Mouse (Mus musculus): ENCODE results near the gene Tgfbr3.
"Not testable (repeated sequence)": the region's sequence is repeated elsewhere in the genome, so short reads cannot be mapped to it uniquely, and the experiment has no call there.

The Tgfbr3 gene

DNA sequence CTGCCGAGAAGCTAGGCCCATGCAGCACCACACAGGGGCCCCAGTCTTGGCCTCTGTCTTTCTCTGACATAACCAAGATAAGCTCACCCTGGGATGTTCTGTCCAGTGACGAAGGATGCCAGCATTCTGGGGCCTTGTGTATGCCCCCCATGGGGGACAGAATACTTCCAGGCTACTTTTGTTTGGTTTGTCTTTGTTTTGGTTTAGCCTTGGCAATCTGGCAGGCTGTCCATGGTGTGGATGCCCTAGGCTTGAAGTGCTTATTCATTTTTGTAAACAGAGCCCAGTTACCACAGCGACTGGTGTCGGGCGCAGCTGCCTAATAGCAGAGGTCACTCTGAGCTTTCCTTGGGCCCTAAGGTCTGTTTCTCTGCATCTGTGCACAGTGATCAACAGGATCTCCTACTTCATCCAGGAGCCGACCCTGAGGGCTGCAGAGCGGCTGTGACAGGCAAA is 51.4 kb downstream of the Tgfbr3 start:
- peak; percentile 30 for DNase-seq

DNA sequence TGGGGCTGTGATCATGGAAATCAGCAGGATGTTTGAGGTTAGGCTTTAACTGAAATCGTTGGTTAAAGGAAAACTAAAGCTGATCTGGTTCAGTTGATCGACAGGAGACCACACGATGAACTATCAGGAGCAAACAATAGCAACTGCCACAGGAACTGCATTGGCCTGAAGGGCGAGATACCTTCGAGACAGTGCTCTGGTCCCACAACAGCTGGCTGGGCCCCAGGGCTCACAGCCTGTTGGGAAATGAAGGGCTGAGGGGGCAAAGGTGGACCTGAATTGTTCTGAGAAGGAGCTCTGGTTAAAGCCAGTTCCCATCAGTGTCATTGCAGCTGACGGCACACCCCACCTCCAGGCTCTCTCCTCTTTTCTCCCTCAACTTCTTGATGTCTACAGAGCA is 52.5 kb downstream of the Tgfbr3 start:
- no peak for DNase-seq

DNA sequence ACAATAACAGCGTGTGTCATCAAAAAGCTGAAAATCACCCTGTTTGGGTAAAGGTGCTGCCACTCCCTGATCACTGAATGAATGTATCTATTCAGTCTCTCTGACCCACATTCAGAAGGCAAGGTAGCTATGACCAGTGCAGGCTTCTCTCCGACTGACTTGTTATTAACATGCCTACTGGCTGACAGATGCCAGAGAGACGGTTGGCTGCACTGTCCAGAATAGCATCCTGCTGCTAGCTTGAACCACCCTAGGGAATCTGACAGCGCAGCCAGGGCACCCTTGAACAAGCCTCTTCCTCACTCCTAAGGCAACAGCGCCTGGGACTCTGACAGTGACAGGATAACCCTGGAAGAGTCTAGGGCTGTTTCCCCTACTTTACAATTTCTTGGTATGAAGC is 53.4 kb downstream of the Tgfbr3 start:
- peak; percentile 43 for DNase-seq

DNA sequence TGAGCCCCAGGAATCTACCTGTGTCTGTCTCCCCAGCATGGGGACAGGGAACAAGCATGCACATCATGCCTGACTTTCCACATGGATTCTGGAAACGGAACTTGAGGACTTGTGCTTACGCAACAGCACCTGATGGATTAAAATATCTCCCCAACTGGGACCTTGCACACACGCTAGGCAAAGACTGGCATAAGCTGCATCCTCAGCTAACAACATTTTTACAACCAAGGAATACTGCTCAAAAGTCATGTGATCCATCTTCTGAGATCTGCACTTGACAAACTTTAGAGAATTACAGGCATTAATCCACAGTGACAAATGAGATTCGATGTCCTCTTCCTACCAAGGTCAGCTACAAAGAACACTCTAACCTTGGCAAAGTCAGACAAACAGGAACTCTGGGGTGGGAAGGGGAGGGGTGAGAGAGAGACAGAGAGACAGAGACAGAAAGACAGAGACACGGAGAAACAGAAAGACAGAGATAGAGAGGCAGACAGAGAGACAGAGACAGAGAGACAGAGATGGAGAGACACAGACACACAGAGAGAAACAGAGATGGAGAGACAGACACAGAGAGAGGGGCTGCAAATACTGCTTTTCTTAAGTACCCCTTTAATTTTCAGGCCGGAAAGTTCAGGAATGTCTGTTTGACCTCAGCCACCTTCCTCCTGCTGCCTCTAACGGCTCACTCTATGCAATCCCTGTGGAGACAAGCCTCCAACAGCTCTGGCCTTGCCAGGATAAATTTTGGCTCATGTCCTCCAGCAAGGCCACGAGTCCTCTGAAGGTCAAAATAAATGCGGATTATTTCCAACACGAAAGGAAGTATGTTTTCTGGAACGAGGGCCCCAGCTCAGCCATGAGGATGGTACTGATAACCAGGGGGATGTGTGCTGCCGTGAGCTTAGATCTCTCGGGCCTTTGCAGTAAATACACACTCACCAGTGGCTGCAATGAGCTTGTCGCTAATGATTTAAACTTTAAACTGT is 55.8 kb downstream of the Tgfbr3 start:
- no peak for DNase-seq

DNA sequence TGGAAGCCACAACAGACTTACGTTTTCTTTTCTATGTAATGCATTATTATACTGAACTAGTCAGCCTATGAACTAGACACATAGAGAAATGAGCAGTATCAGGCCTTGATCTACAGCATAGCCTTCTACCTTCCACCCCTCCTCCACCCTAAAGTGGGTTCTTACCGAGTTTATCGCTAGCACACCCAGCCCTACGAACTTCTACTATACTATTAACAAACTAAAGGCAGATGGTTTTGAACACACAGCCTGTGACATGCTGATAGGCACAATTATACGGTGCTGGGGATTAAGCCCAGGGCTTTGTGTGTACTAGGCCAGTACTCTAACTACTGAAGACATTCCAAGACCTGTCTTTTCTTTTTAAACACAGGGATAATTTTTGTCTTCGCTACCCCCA is 59.2 kb downstream of the Tgfbr3 start:
- no peak for DNase-seq

DNA sequence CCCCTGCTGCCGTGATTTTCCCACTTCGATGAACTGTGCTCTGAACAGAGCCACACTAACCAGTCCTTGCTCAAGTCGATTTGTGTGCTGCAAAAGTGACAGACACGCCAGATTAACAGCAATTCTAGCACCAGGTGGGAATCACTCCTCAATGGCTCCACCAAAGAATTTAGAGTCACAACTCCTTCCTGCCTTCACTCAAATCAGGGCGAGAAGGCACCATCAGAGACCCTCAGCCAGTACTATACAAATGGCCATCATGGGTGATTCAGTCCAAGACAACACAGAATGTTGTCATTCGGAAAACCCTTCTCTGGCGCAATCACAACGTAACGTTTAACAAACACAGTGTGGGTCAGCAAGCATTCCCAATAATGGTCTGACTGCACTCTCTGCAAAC is 60.4 kb downstream of the Tgfbr3 start:
- DNase-seq: no peak

DNA sequence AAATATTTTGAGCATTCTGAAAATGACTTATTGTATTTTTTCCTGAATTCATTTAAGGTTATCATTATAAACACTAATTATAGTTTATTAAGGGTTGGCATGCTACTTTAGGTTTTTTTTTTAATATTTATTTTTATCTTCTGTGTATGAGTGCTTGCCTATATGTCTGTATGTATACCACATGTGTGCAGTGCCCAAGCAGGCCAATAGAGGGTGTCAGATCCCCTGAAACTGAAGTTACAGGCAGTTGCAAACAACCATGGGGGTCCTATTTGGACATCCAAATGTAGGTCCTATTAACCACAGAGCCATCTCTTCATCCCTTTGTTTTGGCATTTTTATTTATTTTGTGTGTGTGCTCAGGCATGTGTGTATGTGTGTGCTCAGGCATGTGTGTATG is 61.8 kb downstream of the Tgfbr3 start:
- DNase-seq: no peak

DNA sequence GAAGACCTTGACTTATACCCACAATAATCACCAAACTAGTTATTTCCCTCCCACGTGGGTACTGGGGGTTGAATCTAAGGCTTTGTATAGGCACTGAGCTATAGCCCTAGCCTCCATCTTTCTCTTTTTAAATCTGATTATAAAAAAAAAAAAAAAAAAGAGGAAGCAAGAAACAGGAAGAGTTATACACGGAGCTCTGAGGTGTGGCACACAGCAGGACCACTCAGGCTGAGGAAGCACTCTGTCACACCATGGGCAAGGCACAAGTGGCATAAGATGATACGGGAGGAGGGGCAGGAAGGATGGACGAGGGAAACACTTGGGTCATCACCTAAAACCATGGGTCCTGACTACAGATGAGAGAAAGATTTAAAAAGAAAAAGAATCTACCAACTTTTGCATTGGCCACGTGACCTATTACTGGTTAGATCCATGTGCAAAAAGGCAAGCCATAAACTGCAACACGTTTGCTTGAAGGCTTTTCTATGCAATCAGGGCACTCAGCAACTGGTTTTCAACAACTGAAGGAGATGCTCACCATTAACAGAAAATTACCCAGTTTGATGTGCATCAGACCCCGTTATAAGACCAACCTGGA is 64.5 kb downstream of the Tgfbr3 start:
- DNase-seq: no peak

DNA sequence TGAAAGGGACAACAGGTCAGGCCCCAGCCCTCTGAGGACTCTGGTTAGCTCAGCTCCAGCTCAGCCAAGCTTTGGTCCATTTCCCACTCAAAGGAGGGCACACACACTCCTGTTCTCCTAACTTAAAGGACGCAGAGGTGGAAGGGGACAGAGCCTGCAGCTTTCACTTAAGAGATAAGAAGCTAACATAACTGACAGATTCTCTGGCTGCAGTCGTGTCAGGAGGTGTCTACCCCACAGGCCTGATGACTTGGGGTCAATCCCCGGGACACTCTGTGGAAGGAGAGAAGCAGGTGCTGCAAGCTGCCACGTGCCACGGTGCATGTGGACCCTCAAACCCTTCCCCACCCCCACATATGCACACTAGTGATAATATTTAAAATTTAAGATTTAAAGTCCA is 65.3 kb downstream of the Tgfbr3 start:
- no peak for DNase-seq

DNA sequence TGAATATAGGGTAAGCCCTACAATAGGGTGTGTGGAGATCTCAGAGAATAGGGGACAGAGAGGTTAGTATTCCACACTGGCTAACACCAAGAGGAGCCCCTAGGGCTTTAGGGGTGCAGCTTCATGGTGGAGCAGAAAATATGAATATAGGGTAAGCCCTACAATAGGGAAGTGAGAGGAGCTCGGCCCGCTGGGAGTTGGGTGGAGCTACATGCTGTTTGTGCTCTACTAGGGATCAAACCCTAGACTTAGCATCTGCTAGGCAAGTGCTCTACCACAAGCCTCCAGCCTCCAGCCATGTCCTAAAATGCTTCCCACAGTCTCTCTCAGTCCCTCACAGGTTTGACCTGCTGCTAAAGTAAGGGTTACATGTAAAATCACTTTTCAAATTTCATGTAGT is 65.9 kb downstream of the Tgfbr3 start:
- DNase-seq: not testable (repeated sequence)

DNA sequence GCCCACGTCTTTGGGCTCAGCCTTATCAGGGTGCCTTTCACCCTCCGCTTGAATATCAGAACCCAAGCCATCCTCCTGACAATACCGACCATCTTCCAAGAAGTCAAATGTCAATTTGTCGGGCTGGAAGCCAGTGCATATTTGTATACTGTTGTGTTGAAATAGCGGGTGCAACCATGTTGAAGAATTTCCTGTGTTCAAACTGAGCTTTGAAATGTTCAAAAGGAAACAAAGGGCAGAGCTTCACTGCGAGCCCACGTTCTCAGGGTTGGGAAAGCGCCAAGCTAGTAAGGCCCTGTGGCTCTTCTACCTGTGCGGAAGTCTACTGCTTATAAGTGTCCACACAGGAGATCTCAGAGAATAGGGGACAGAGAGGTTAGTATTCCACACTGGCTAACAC is 66.4 kb downstream of the Tgfbr3 start:
- DNase-seq: no peak

DNA sequence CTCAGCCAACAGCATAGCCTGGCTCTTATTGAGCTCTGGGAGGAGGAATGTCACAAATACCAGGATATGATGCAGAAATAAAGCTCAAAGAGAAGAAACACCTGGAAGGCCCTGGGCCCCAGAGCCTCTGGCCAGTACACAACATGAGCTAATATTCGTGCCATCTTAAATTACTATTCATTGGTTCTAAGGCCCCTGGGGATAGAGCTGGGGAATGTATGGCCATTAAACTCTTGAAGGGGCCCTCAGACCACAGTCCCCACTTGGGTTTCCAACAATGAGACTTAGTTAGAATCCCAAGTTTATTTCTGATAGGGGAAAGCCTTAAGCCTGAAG is 66.8 kb downstream of the Tgfbr3 start:
- DNase-seq: no peak

DNA sequence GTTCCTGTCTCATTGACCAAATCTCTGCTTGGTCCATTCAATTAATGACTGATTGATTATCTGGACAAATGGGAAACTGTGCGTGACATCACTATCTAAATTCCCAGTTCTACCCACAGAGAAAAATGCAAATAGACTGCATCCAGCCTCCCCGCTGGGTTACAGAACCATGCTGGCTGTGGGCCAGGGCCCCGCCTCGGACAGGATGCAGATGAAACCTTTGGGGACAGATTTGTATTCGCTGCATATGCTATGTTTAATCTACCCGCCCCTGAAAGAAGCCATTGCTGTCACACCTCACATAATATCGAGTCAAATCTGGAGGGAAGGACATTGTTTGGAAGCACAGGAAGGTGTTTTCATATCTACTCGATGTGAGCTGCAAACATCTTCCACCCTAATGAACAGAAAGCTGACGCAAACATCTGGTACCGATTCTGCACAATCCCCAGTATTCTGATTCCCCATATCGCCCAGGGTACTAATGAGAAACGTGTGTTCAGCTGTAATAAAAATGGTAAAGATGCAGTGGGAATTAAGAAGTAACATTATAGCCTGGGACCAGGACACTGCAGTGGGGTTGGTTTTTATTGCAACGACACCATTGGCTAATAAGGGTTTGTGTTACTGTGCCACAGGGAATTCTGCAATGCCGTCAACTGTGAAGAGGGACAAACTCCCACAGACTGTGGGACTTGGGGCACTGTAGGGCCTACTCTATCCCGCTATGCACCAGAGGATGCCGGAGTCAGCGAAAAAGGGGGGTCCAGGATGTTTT is 67.3 kb downstream of the Tgfbr3 start:
- peak; percentile 50 for DNase-seq

DNA sequence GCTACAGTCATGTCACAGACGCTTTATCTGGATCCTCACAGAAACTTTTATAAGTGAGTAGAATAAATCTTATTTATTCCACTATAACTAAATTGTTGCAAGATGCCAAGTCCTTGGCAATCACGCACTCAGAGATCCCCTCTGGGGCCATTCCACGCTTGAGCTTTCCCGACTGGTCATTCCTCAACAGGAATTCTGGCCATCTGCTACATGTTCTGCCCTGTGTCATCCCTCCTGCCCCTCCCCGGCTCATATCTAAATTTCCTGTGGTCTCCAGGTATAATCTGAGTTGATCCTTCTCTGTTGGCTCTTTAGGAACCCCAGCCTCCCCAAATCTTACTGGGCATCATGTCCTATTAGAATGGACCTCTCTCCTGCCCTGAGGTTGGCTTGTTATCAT is 68.5 kb downstream of the Tgfbr3 start:
- peak; percentile 67 for DNase-seq

DNA sequence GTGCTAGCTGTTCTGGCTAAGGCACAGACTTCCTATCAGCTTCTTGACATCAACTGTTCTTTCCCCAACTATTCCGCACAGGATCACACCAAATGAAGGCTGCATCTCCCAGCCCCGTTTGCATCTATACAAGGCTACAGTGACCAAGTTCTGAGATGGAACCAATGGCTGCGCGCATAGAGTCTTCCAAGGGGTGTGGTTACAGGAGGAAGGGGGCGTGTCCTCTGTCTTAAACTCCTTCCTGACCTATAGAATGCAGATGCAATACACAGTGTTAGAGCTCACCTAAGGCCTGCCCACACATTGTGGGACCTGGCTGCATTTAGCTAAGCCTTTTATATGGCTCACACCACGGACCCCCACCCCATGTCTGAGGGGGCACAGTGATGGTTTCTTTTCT is 69.5 kb downstream of the Tgfbr3 start:
- no peak for DNase-seq

DNA sequence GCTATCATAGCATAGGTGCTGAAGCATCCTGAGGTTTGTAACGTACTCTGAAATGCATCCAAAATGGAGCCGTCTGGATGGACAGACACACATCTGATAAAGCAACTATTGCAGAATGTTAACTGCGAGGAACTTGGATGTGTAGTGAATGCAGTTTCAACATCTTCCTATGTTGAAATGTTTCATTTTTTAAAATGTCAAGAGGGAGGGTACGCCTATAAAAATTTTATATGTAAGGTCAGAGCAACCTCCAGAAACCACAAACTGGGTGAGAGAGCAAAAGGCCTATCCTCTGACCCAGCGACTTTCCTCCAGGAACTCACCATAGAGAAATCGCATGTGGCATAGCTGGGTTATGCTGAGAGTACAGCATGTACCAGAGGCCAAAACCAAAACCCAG is 70.1 kb downstream of the Tgfbr3 start:
- DNase-seq: no peak

DNA sequence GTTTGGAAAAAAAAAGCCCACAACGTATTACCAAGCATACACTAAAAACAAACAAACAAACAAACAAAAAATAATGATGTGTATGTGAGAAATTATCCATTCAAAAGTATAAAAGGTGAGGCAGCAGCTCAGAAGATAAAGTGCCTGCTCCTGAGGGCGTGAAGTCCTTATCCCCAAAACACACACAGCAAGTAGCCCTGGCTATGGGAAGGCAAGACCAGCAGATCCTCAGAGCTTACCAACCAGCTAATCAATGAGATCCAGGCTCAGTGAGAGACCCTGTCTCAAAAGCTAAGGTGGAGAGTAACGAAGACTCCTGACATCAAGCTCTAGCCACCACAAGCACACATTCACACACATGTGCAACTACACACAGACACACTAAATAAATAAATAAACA is 70.8 kb downstream of the Tgfbr3 start:
- DNase-seq: no peak

DNA sequence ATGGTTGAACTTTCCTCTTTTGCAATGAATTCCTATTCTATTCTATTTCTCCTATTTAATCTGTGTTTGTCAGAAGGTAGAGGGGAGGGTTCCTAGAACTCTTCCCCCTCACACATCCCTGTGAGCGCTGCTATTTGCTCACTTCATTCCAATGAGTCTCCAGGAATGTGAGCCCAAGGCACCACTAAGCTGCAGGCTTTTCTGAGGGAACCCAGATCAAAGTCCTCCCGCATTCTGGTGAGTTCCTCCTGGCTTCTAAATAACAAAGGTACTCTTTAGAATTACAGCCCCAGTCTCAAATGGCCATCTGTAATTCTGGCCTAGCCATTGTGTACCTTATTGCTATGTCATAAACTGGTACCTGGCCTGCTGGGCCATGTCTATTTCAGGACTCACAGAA is 72.3 kb downstream of the Tgfbr3 start:
- no peak for DNase-seq

DNA sequence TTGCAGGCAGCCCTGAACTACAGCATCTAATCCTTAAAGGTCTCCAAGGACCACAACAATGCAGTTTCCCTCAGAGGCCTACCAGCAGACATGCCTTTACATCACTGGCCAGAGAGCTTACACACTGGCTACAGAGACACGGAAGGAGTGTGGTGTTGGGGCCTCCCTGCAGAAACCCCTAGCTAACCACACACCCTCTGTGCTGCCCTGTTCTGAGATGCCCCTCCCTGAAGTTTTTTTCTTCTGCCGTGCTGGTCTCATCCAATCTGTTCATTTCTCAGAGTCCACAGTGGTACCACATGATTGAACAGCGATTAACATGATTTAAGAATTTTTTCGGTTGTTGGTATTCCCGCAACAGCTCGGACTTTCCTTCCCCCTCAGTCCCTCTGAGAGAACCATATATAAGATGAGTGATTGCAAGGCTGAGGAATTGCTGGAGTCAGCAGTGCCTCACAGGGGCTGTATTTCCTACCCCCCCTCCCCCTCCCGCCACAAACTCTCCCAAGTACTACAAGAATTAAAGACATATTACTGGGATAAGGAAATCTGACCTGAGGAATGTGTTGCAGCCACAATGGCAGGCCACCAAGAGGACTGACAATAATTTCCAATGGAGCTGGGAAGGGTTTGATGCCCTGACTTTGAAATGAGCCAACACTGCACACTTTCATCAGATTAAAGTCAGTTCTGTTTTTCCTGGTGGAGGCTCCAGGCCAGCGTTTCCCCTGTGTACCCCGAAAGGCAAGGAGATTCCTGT is 75.9 kb downstream of the Tgfbr3 start:
- DNase-seq: no peak

DNA sequence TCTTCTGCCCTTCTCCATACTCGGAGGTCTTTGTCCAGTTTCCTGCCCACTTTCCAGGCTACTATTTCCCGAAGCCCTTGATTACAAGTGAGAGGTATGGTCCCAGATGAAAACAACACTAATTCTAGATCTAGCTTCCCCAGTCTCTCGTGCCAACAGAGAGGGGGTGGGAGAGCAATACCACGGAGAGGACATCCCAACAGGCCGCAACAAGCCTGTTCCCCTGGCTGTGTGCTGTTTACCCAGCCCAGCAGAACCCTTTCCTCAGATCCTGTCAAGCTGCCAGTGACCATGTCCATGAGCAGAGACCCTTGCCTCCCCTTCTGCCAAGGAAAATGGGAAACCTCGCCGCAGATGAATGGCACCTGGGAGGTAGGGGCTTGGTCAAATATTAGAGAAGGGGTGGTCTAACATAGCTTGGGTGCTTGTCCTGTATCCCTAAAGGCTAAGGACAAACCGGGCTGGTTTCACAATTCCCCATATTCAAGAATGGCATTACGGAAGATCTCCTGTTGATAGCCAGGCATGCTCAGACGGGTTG is 77.5 kb downstream of the Tgfbr3 start:
- no peak for DNase-seq

DNA sequence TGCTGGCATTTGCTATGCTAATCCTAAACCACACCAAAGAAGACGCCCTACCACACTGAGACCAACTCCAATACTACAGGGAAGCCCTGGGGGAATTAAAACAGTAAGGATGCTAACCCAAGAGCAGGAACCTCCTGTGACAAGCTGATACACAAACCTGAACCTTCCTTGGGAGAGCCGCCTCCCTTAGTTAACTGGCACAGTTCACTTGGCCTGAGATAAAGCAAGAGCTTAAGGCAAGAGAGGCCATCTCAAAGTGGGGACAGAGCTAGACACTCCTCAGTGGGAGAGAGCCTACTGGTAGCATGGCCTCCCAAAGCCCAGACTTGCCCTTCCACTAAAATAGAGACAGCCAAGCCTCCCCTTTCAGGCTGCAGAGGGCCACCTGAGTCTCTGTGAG is 79.4 kb downstream of the Tgfbr3 start:
- DNase-seq: no peak

DNA sequence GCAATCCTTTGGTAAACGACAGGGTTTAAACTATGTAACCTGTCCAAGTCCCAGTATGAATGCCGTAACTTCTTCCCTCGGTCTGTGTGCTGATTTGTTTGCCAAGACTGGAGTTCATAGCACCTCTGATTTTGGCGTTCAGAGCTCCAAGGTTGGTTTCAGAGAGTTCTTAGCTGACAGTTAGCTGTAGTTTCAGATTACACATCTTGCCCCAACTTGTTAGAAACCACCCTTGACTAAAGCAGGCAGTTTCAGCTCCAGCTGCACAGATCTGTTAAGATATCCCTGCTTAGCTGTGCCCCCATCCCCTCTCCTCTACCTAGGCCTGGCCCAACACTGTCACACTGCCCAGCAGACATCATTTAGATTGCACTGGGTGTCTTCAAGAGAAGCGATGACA is 81.5 kb downstream of the Tgfbr3 start:
- no peak for DNase-seq

DNA sequence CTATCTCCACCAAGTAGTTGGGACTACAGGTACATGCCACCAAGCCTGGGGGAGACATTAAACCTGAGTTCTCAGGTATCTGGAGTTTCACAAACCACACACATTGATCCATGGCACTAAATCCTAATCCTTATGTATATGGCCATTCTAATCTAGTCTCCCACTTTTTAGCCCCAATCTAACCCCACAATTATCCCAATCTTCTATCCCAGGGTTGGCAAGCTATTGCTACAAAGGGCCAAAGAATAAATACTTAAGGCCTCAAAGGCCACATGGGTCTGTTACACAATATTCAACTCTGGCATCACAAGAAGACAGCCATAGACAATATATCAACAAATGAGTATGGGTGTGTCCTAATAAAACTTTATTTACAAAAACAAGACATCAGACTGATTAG is 85.1 kb downstream of the Tgfbr3 start:
- no peak for DNase-seq
